Mouse (Mus musculus): ENCODE measurements around the gene Omp. TPM values are rescaled to one million over a fixed set of nuclear protein-coding genes. Genes with fewer than 3 reads are reported as not detected.

Gene Omp
- total RNA-seq, 2 experiments from 2014 or later = 0.31 to 0.64 TPM

- ATAC-seq (replicated peaks; ENCODE audit: poor library complexity, severe bottlenecking) = no peak
These were observed 40.5 kb downstream of the Omp start for GRCm38 (mm10) chr7:98104481-98105435.

- ATAC-seq (replicated peaks; ENCODE audit: poor library complexity, severe bottlenecking) = no peak
These were observed 41.4 kb downstream of the Omp start for GRCm38 (mm10) chr7:98103942-98104292.

- ATAC-seq (replicated peaks; ENCODE audit: poor library complexity, severe bottlenecking) = peak; percentile 70
These were observed 42.0 kb downstream of the Omp start for GRCm38 (mm10) chr7:98103002-98103941.

GRCm38 (mm10) chr7:98102488-98102887 lies 42.8 kb downstream of the Omp start:
- ATAC-seq (replicated peaks; ENCODE audit: poor library complexity, severe bottlenecking) = no peak

GRCm38 (mm10) chr7:98097557-98097956 lies 47.7 kb downstream of the Omp start:
- no peak for ATAC-seq (replicated peaks; ENCODE audit: poor library complexity, severe bottlenecking)

- peak; percentile 77 for ATAC-seq (replicated peaks; ENCODE audit: poor library complexity, severe bottlenecking)
These were observed 49.5 kb downstream of the Omp start for GRCm38 (mm10) chr7:98095852-98096251.

Other genes with a start within 250 kb of the Omp start
- gene Gdpd4, start 225.5 kb downstream of the Omp start, total RNA-seq (2014; fragmentation: Nextera tagmentation) = not detected in 2 replicates
- gene Gdpd4, start 225.5 kb downstream of the Omp start, total RNA-seq (2017) = not detected in 2 replicates
- gene Myo7a, start 26.0 kb downstream of the Omp start, total RNA-seq (2014; fragmentation: Nextera tagmentation) = 34.8 and 43.7 TPM in 2 replicates
- 22.0 and 26.2 TPM in 2 replicates for gene Myo7a, start 26.0 kb downstream of the Omp start, total RNA-seq (2017)
- 3.2 and 5.2 TPM in 2 replicates for gene Capn5, start 32.8 kb upstream of the Omp start, total RNA-seq (2014; fragmentation: Nextera tagmentation)
- gene Capn5, start 32.8 kb upstream of the Omp start, total RNA-seq (2017) = 1.2 and 1.3 TPM in 2 replicates
- 0.58 TPM in 1 of 2 replicates, not detected in the other for gene B3gnt6, start 54.0 kb upstream of the Omp start, total RNA-seq (2014; fragmentation: Nextera tagmentation)
- not detected in 2 replicates for gene B3gnt6, start 54.0 kb upstream of the Omp start, total RNA-seq (2017)
- 42.7 and 49.6 TPM in 2 replicates for gene Acer3, start 175.7 kb upstream of the Omp start, total RNA-seq (2014; fragmentation: Nextera tagmentation)
- gene Acer3, start 175.7 kb upstream of the Omp start, total RNA-seq (2017) = 42.1 and 48.8 TPM in 2 replicates
- gene Tsku, start 215.8 kb upstream of the Omp start, total RNA-seq (2014; fragmentation: Nextera tagmentation) = 0.43 TPM in 1 of 2 replicates, not detected in the other
- not detected in 2 replicates for gene Tsku, start 215.8 kb upstream of the Omp start, total RNA-seq (2017)

Measured in granulocyte monocyte progenitor cell, adult 5-6 weeks (primary cell).